Mouse (Mus musculus): ENCODE results near the gene Zfp846. TPM values are rescaled to one million over a fixed set of nuclear protein-coding genes. Genes with fewer than 3 reads are reported as not detected.

The Zfp846 gene
- 6.4 TPM for total RNA-seq (2023)

DNA sequence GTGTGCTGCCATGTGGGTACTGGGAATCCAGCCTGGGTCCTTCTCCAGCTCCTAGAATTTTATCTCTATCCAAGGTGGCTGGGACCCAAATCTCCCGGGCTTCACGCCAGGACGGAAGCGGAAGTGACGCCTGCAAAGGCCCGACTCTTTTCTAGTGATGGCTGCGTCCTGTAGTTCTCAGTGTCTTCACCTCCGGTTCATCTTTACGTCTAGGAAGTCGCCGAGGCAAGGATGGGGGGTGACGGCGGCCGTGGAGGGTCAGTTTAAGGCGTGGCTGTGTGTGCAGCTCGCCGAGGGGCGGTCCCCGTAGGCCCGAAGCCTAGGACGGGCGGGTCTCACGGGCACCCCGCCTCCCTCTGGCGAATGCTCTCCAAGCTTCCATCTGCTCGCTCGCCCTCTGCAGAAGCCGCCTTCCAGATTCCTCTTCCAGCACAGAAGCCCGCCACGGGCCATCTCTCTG, at the start of gene Zfp846:
Gene Zfp846, plus strand, starts transcription at position 117 of the 460 bp plus-strand sequence.

DNA sequence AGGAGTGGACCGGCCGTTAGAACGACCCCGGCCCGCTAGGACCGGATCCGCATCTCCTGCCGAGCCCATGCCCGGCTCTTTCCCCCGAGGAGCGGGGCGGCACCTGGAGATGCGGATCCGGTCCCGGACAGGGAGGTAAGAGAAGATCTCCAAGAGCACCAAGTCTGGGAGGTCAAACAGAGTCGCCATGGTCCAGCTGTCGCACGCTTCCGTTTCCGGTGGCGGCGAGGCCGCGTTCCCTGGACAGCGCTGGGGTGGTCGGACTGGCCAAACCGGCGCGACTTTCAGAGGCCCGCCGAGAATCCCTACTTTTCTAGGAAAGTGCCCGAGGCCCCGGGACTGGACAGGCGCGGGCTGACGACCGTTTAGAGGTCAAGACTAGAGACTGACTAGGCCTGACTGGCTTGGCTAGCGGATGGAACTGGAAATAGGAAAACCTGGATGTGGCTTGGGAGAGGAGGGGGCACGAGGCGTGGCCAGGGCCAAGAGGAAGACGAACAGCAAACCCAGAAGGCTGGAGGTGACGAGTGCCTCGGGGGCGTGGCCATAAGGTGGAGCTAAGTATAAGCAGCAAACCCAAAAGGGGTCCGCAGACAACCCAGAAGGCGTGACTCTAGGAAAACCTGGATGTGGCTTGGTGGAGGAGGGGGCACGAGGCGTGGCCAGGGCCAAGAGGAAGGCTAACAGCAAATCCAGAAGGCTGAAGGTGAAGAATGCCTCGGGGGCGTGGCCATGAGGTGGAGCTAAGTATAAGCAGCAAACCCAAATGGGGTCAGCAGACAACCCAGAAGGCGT, 61.2 kb downstream of the Zfp846 start, which contains the start of gene Ubl5:
Gene Ubl5, plus strand, starts transcription at position 778 of the 795 bp plus-strand sequence.

DNA sequence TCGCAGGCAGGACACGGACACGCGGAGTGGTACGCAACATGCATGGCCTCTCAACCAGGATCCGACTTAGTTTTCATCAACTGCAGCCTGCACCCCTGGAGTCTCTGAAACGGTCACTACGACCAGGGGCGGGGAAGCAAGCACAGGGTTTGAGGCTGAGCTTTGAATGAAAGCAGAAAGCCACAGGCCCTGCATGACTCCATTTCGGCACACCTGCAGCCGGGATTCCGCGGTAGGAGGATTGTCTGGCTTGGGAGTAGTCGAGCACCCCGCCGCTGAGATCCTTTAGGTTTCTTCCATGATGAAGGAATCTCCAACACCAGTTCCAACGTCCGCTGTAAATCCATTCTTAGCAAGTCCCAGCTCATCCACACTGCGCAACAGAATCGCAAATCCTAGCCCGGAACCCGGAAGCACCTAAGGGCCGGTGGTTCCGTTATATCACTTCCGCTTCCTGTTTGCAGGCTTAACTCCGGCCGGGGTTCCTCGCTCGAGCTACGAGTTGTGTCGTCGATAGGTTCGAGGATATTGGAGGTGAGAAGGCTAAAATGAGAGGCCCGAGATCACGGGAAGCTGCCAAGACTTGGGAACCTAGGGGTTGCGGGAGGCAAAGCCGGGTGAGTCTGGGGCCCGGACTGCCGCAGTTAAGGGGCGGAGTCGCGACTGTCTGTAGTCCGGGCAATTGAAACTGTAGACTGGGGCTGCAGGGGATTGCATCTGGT, 63.4 kb downstream of the Zfp846 start, which contains the start of gene Fbxl12:
Gene Fbxl12, minus strand, starts transcription at position 408 of the 722 bp plus-strand sequence.

DNA sequence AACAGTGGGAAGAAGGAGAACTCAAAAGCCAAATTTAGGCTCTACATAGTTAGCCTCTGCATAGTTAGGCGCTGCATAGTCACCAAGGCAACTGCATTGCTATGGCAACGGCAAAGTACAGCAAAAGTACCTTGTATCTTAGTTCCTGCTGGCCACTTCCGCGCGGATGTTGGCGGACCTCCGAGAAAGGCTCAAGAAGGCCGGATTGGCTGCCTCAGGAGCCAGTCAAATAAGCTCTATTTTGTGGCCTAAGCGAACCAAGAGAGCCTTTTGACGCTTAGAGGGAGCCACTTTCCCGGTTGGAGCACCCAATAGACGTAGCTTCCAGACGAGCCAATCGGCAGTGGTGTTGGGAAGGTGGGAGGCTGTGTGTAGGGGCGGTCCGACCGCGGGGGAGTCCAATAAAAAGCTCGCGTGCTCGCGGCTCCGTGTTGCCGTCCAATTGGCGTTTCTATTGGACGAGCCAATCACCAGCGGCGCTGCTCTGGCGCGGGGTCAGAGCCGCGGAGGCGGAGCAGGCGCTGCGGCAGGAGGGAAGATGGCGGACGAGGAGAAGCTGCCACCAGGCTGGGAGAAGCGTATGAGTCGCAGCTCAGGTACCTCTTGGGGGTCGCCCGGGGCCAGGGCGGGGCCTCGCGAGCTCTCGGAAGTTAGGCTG, 70.6 kb downstream of the Zfp846 start, which contains the start of gene Pin1:
Gene Pin1, plus strand, starts transcription at position 494 of the 658 bp plus-strand sequence.

Other genes starting within 250 kb of the Zfp846 start
- not detected for gene Olfr18, start 245.2 kb upstream of the Zfp846 start, total RNA-seq (2023)
- gene Zfp560, start 196.1 kb upstream of the Zfp846 start, total RNA-seq (2023), result 8.2 TPM
- 39.0 TPM for gene Zfp26, start 121.1 kb upstream of the Zfp846 start, total RNA-seq (2023)
- 22.4 TPM for gene Zfp426, start 88.5 kb upstream of the Zfp846 start, total RNA-seq (2023)
- 34.5 TPM for gene Zfp266, start 59.9 kb upstream of the Zfp846 start, total RNA-seq (2023)
- gene Ubl5, start 61.6 kb downstream of the Zfp846 start, total RNA-seq (2023), result 344 TPM
- gene Fbxl12, start 63.5 kb downstream of the Zfp846 start, total RNA-seq (2023), result 107 TPM
- gene Pin1, start 70.8 kb downstream of the Zfp846 start, total RNA-seq (2023), result 20.4 TPM
- not detected for gene Olfm2, start 165.1 kb downstream of the Zfp846 start, total RNA-seq (2023)
- gene Col5a3, start 233.8 kb downstream of the Zfp846 start, total RNA-seq (2023), result 0.12 TPM
- gene Rdh8, start 237.2 kb downstream of the Zfp846 start, total RNA-seq (2023), result not detected